Mouse (Mus musculus): Measurements from ENCODE around the gene Phlpp2.

- TF ChIP-seq CTCF (IDR thresholded peaks at IDR 0.05; ENCODE audit: control insufficient read depth, insufficient read depth, insufficient read length) (no peak), MYOG (IDR thresholded peaks at IDR 0.05; ENCODE audit: control insufficient read depth, extremely low read depth, insufficient read length) (no peak)
These were observed 77.4 kb downstream of the Phlpp2 start for GRCm38 (mm10) chr8:109945694-109946093.

All from C2C12 (cell line).